Mouse (Mus musculus): ENCODE data around the gene Srrm2. TPM values are rescaled to one million over a fixed set of nuclear protein-coding genes. Genes with fewer than 3 reads are reported as not detected.

The Srrm2 gene
- polyA plus RNA-seq, 1 experiment from 2014 or later, result 524 TPM

- Histone ChIP-seq H3K27me3 (ENCODE audit: control insufficient read depth, insufficient read depth, low read length) (no peaks in the 10 kb centered on the region), H3K36me3 (ENCODE audit: control insufficient read depth, insufficient read depth, low read length) (no peaks in the 10 kb centered on the region), H3K9ac (replicated peaks; ENCODE audit: low read depth, low read length) (no peak overlapping the region), H3K4me1 (ENCODE audit: control insufficient read depth, insufficient read depth, low read length) (no peaks in the 10 kb centered on the region), H3K27ac (ENCODE audit: low read depth, low read length) (no peak overlapping the region), H3K4me2 (ENCODE audit: low read depth, low read length) (no peak overlapping the region), H3K4me3 (ENCODE audit: low read depth, low read length) (no peak overlapping the region), H3K9me3 (ENCODE audit: control insufficient read depth, low read length) (no peaks in the 10 kb centered on the region)
- peak; percentile 76; the same call in 1 of the 2 replicates for ATAC-seq (ENCODE audit: low read depth)
- 61% methylated on average over 18 of the region's 19 CpGs for WGBS
Observed at GRCm38 (mm10) chr17:23850853-23851749, 60.8 kb downstream of the Srrm2 start.

- WGBS, result 32% methylated on average over 5 of the region's 5 CpGs
- H3K9ac ChIP-seq (replicated peaks; ENCODE audit: low read depth, low read length), result no peak overlapping the region
- no peak overlapping the region for H3K4me3 ChIP-seq (ENCODE audit: low read depth, low read length)
- no peaks in the 10 kb centered on the region for H3K9me3 ChIP-seq (ENCODE audit: control insufficient read depth, low read length)
- no peaks in the 10 kb centered on the region for H3K4me1 ChIP-seq (ENCODE audit: control insufficient read depth, insufficient read depth, low read length)
- H3K27me3 ChIP-seq (ENCODE audit: control insufficient read depth, insufficient read depth, low read length), result no peaks in the 10 kb centered on the region
- H3K36me3 ChIP-seq (ENCODE audit: control insufficient read depth, insufficient read depth, low read length), result no peaks in the 10 kb centered on the region
- no peak overlapping the region for H3K27ac ChIP-seq (ENCODE audit: low read depth, low read length)
- H3K4me2 ChIP-seq (ENCODE audit: low read depth, low read length), result no peak overlapping the region
- ATAC-seq (ENCODE audit: low read depth), result no peak
Observed at GRCm38 (mm10) chr17:23853292-23853691, 63.0 kb downstream of the Srrm2 start.

GRCm38 (mm10) chr17:23854229-23854765 lies 64.0 kb downstream of the Srrm2 start:
- Histone ChIP-seq H3K4me3 (ENCODE audit: low read depth, low read length) (no peak overlapping the region), H3K27me3 (ENCODE audit: control insufficient read depth, insufficient read depth, low read length) (no peaks in the 10 kb centered on the region), H3K27ac (ENCODE audit: low read depth, low read length) (no peak overlapping the region), H3K4me1 (ENCODE audit: control insufficient read depth, insufficient read depth, low read length) (no peaks in the 10 kb centered on the region), H3K4me2 (ENCODE audit: low read depth, low read length) (no peak overlapping the region), H3K9ac (replicated peaks; ENCODE audit: low read depth, low read length) (no peak overlapping the region), H3K9me3 (ENCODE audit: control insufficient read depth, low read length) (no peaks in the 10 kb centered on the region), H3K36me3 (ENCODE audit: control insufficient read depth, insufficient read depth, low read length) (no peaks in the 10 kb centered on the region)
- no peak for ATAC-seq (ENCODE audit: low read depth)
- WGBS, result 84% methylated on average over 10 of the region's 10 CpGs

- H3K36me3 ChIP-seq (ENCODE audit: control insufficient read depth, insufficient read depth, low read length), result no peaks in the 10 kb centered on the region
- H3K9ac ChIP-seq (replicated peaks; ENCODE audit: low read depth, low read length), result no peak overlapping the region
- 87% methylated on average over 6 of the region's 6 CpGs for WGBS
- ATAC-seq (ENCODE audit: low read depth), result no peak
- H3K9me3 ChIP-seq (ENCODE audit: control insufficient read depth, low read length), result no peaks in the 10 kb centered on the region
- no peak overlapping the region for H3K27ac ChIP-seq (ENCODE audit: low read depth, low read length)
- H3K4me3 ChIP-seq (ENCODE audit: low read depth, low read length), result no peak overlapping the region
- H3K4me2 ChIP-seq (ENCODE audit: low read depth, low read length), result no peak overlapping the region
- no peaks in the 10 kb centered on the region for H3K27me3 ChIP-seq (ENCODE audit: control insufficient read depth, insufficient read depth, low read length)
- no peaks in the 10 kb centered on the region for H3K4me1 ChIP-seq (ENCODE audit: control insufficient read depth, insufficient read depth, low read length)
Observed at GRCm38 (mm10) chr17:23857193-23857592, 66.9 kb downstream of the Srrm2 start.

- 94% methylated on average over 2 of the region's 2 CpGs for WGBS
Observed at GRCm38 (mm10) chr17:23857913-23858312, 67.6 kb downstream of the Srrm2 start.

GRCm38 (mm10) chr17:23862926-23863325 lies 72.6 kb downstream of the Srrm2 start:
- Histone ChIP-seq H3K4me2 (ENCODE audit: low read depth, low read length) (no peak overlapping the region), H3K9ac (replicated peaks; ENCODE audit: low read depth, low read length) (no peak overlapping the region), H3K36me3 (ENCODE audit: control insufficient read depth, insufficient read depth, low read length) (no peaks in the 10 kb centered on the region), H3K4me1 (ENCODE audit: control insufficient read depth, insufficient read depth, low read length) (no peaks in the 10 kb centered on the region), H3K27ac (ENCODE audit: low read depth, low read length) (no peak overlapping the region), H3K27me3 (ENCODE audit: control insufficient read depth, insufficient read depth, low read length) (no peaks in the 10 kb centered on the region), H3K4me3 (ENCODE audit: low read depth, low read length) (no peak overlapping the region), H3K9me3 (ENCODE audit: control insufficient read depth, low read length) (no peaks in the 10 kb centered on the region)
- 83% methylated on average over 4 of the region's 4 CpGs for WGBS
- ATAC-seq (ENCODE audit: low read depth), result no peak

More at GRCm38 (mm10) chr17:23857913-23858312, 67.6 kb downstream of the Srrm2 start:
- no peaks in the 10 kb centered on the region for H3K27me3 ChIP-seq (ENCODE audit: control insufficient read depth, insufficient read depth, low read length)
- no peak overlapping the region for H3K4me2 ChIP-seq (ENCODE audit: low read depth, low read length)
- no peaks in the 10 kb centered on the region for H3K4me1 ChIP-seq (ENCODE audit: control insufficient read depth, insufficient read depth, low read length)
- ATAC-seq (ENCODE audit: low read depth), result no peak
- H3K27ac ChIP-seq (ENCODE audit: low read depth, low read length), result no peak overlapping the region
- H3K9ac ChIP-seq (replicated peaks; ENCODE audit: low read depth, low read length), result no peak overlapping the region
- no peaks in the 10 kb centered on the region for H3K9me3 ChIP-seq (ENCODE audit: control insufficient read depth, low read length)
- H3K36me3 ChIP-seq (ENCODE audit: control insufficient read depth, insufficient read depth, low read length), result no peaks in the 10 kb centered on the region
- H3K4me3 ChIP-seq (ENCODE audit: low read depth, low read length), result no peak overlapping the region

GRCm38 (mm10) chr17:23867756-23868155 lies 77.4 kb downstream of the Srrm2 start, which contains the start of gene Prss21:
TSS of gene Prss21 (plus strand) at chr17:23868056.
- H3K4me2 ChIP-seq (ENCODE audit: low read depth, low read length), result no peak within 1 kb of the TSS
- H3K36me3 ChIP-seq (ENCODE audit: control insufficient read depth, insufficient read depth, low read length), result no peaks in the 10 kb centered on the region
- no peak for ATAC-seq (ENCODE audit: low read depth)
- H3K4me3 ChIP-seq (ENCODE audit: low read depth, low read length), result no peak within 1 kb of the TSS
- WGBS, result 80% methylated on average over 15 of the region's 15 CpGs
- no peaks in the 10 kb centered on the region for H3K27me3 ChIP-seq (ENCODE audit: control insufficient read depth, insufficient read depth, low read length)
- H3K9ac ChIP-seq (replicated peaks; ENCODE audit: low read depth, low read length), result no peak within 1 kb of the TSS
- no peak within 1 kb of the TSS for H3K27ac ChIP-seq (ENCODE audit: low read depth, low read length)
- H3K9me3 ChIP-seq (ENCODE audit: control insufficient read depth, low read length), result no peaks in the 10 kb centered on the region
- H3K4me1 ChIP-seq (ENCODE audit: control insufficient read depth, insufficient read depth, low read length), result no peaks in the 10 kb centered on the region

- H3K9ac ChIP-seq (replicated peaks; ENCODE audit: low read depth, low read length), result no peak overlapping the region
- H3K27me3 ChIP-seq (ENCODE audit: control insufficient read depth, insufficient read depth, low read length), result no peaks in the 10 kb centered on the region
- no peaks in the 10 kb centered on the region for H3K4me1 ChIP-seq (ENCODE audit: control insufficient read depth, insufficient read depth, low read length)
- no peaks in the 10 kb centered on the region for H3K9me3 ChIP-seq (ENCODE audit: control insufficient read depth, low read length)
- no peak overlapping the region for H3K4me3 ChIP-seq (ENCODE audit: low read depth, low read length)
- WGBS, result 92% methylated on average over 11 of the region's 11 CpGs
- no peak for ATAC-seq (ENCODE audit: low read depth)
- no peaks in the 10 kb centered on the region for H3K36me3 ChIP-seq (ENCODE audit: control insufficient read depth, insufficient read depth, low read length)
- H3K4me2 ChIP-seq (ENCODE audit: low read depth, low read length), result no peak overlapping the region
- no peak overlapping the region for H3K27ac ChIP-seq (ENCODE audit: low read depth, low read length)
Observed at GRCm38 (mm10) chr17:23868513-23868912, 78.2 kb downstream of the Srrm2 start.
